Comparison of ENCODE assay signal across 23 mouse cellular contexts in the genomic region with DNA sequence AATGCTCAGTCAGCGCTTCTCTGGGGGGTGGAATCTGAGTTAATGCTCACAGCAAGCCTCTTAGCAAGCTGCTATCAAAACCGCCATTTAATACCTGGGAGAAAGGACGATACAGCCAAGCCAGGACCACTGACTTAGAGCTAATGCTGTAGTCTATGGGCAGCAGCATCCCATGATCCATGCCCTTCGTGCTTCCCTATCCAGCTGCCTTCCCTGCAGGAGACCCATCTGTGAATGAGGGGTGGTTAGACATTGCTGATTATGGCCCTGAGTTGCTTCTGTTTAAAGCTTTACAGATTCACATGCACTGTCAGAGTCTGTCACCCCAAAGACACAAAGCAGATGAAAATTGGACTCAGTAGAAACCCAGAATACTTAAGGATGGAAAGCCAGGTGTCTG.
DNase-seq lines count a peak whose midpoint lies in the region; ATAC-seq and TF ChIP-seq lines count a peak whose summit lies in the region.
"Had no signal": no experiment of that assay in that cellular context is flagged by ENCODE, and none has a peak within 500 bp of the region (broad histone marks: within the 10 kb centered on the region; RNA-seq: fewer than 3 reads in every experiment).

No protein-coding gene starts in this region.

- WGBS in midbrain, embryonic 11.5 days, result 87% methylated on average over 4 of the region's 4 CpGs
- 81% methylated on average over 4 of the region's 4 CpGs for WGBS in midbrain, postnatal 0 days

- H3K36me3 ChIP-seq in midbrain, embryonic 11.5 days (ENCODE audit: control insufficient read depth, insufficient read depth, low read length), result no peaks in the 10 kb centered on the region
- H3K36me3 ChIP-seq in midbrain, postnatal 0 days (ENCODE audit: insufficient read depth, low read length), result no peaks in the 10 kb centered on the region
- H3K36me3 ChIP-seq: embryonic facial prominence, embryonic 10.5 days; embryonic facial prominence, embryonic 12.5 days; forebrain, embryonic 15.5 days; G1E had no signal

- H3K9ac ChIP-seq in midbrain, embryonic 11.5 days (ENCODE audit: low read length), result no peak overlapping the region
- H3K9ac ChIP-seq in midbrain, postnatal 0 days (replicated peaks; ENCODE audit: low read length, poor library complexity, severe bottlenecking), result no peak overlapping the region
- H3K9ac ChIP-seq: embryonic facial prominence, embryonic 12.5 days; forebrain, embryonic 13.5 days; forebrain, embryonic 15.5 days; forebrain, postnatal 0 days had no signal

- no peak overlapping the region for H3K4me3 ChIP-seq in midbrain, embryonic 11.5 days (ENCODE audit: low read depth, low read length)
- no peak overlapping the region for H3K4me3 ChIP-seq in midbrain, postnatal 0 days (ENCODE audit: low read depth, low read length)
- H3K4me3 ChIP-seq: embryonic facial prominence, embryonic 10.5 days; embryonic facial prominence, embryonic 12.5 days; forebrain, embryonic 13.5 days; forebrain, embryonic 15.5 days had no signal

- TF ChIP-seq CTCF in midbrain, postnatal 0 days (IDR thresholded peaks at IDR 0.05), result no peak

- intact Hi-C loops in left cerebral cortex, postnatal 4 days (cut with DNase I), result no loop called here
- intact Hi-C loops in left cerebral cortex, postnatal 25 days (cut with DNase I), result no loop called here

- no peak overlapping the region for H3K4me2 ChIP-seq in midbrain, embryonic 11.5 days
- H3K4me2 ChIP-seq in midbrain, postnatal 0 days (ENCODE audit: low read depth, low read length, poor library complexity, severe bottlenecking), result no peak overlapping the region
- H3K4me2 ChIP-seq: embryonic facial prominence, embryonic 12.5 days; forebrain, embryonic 13.5 days; forebrain, embryonic 15.5 days had no signal

- H3K4me1 ChIP-seq in midbrain, embryonic 11.5 days (ENCODE audit: control insufficient read depth, insufficient read depth, low read length), result no peaks in the 10 kb centered on the region
- H3K4me1 ChIP-seq in midbrain, postnatal 0 days (ENCODE audit: insufficient read depth, low read length), result no peaks in the 10 kb centered on the region; the same call in 1 of the 2 replicates
- H3K4me1 ChIP-seq: embryonic facial prominence, embryonic 12.5 days; forebrain, embryonic 15.5 days had no signal

- no peak for ATAC-seq in midbrain, embryonic 11.5 days (ENCODE audit: low FRiP score)
- ATAC-seq in midbrain, postnatal 0 days (ENCODE audit: low FRiP score), result no peak
- ATAC-seq: activated CD4-positive, CD25-positive, alpha-beta regulatory T cell, adult 4 months; CD4-positive, CD25-positive, alpha-beta regulatory T cell, adult 4 months; forebrain, embryonic 13.5 days; forebrain, embryonic 15.5 days; forebrain, postnatal 0 days; Patski had no signal

- DNase-seq in cerebellum, postnatal 10 days, result peak; percentile 52 to 68
- no peak for DNase-seq in cerebellum, adult 11-12 months
- DNase-seq in left cerebral cortex, postnatal 4 days, result peak; percentile 15
- DNase-seq in left cerebral cortex, postnatal 25 days (ENCODE audit: low spot score in 2 of 2), result no peak
- peak; percentile 41 for DNase-seq in midbrain, embryonic 11.5 days (ENCODE audit: low spot score, missing footprints)
- DNase-seq in midbrain, postnatal 0 days (ENCODE audit: low spot score), result no peak
- DNase-seq: adrenal gland, adult 8-10 months; adrenal gland, postnatal 14 days; adrenal gland, postnatal 36 days; B cell, adult 2 months; cerebellum, adult 18-20 months; cerebellum, adult 9-10 months; cerebellum, postnatal 25 days; forebrain, postnatal 0 days had no signal

- no peaks in the 10 kb centered on the region for H3K9me3 ChIP-seq in midbrain, embryonic 11.5 days (ENCODE audit: control insufficient read depth, low read length)
- H3K9me3 ChIP-seq in midbrain, postnatal 0 days (ENCODE audit: low read length), result no peaks in the 10 kb centered on the region
- H3K9me3 ChIP-seq: embryonic facial prominence, embryonic 10.5 days; embryonic facial prominence, embryonic 12.5 days; forebrain, embryonic 13.5 days; forebrain, embryonic 15.5 days had no signal

- no peaks in the 10 kb centered on the region for H3K27me3 ChIP-seq in midbrain, embryonic 11.5 days (ENCODE audit: control insufficient read depth, insufficient read depth, low read length)
- no peaks in the 10 kb centered on the region for H3K27me3 ChIP-seq in midbrain, postnatal 0 days (ENCODE audit: insufficient read depth, low read length)
- H3K27me3 ChIP-seq: CH12.LX; embryonic facial prominence, embryonic 12.5 days; forebrain, embryonic 13.5 days; forebrain, embryonic 15.5 days; Patski had no signal

- no peak overlapping the region for H3K27ac ChIP-seq in midbrain, embryonic 11.5 days (ENCODE audit: low read depth, low read length)
- H3K27ac ChIP-seq in midbrain, postnatal 0 days (ENCODE audit: low read depth, low read length), result no peak overlapping the region
- H3K27ac ChIP-seq: embryonic facial prominence, embryonic 10.5 days; embryonic facial prominence, embryonic 12.5 days; forebrain, embryonic 13.5 days; forebrain, embryonic 15.5 days had no signal

Comparison
In these comparisons a context has a peak if more than half of its experiments do, and no peak if none do; other contexts are left out.
1. DNase-seq: peak in cerebellum, postnatal 10 days (2 of 2), left cerebral cortex, postnatal 4 days (single experiment) and midbrain, embryonic 11.5 days (single experiment); none in cerebellum, adult 11-12 months (single experiment), left cerebral cortex, postnatal 25 days (0 of 2) and midbrain, postnatal 0 days (single experiment).